Mouse (Mus musculus): ENCODE results near the gene Bud23. TPM values are rescaled to one million over a fixed set of nuclear protein-coding genes. Genes with fewer than 3 reads are reported as not detected.
"Not testable (repeated sequence)": the region's sequence is repeated elsewhere in the genome, so short reads cannot be mapped to it uniquely, and the experiment has no call there.

The Bud23 gene
- polyA plus RNA-seq, 2 experiments: 101 to 107 TPM

DNA sequence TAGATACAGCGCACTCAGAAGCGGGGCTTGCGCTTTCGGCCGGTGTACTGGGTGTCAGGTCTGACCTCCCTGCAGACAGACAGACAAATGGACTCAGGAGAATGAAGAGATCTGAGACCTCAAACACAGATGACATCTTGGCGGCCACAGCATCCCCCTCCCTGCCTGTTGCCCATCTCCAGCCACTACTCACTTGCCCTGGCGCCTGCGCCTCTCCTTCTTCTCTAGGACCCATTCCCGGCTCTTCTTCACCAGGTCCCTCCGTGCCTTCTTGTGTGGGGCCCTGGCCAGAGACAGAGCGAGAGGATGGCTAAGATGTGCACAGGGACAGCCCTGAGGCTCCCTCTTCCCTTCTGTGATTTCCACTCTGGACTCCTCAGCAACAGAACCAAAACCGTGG is 11.4 kb downstream of the Bud23 start:
- no peak for TF ChIP-seq POLR2A (IDR thresholded peaks at IDR 0.05; ENCODE audit: borderline replicate concordance, extremely low read depth, insufficient read depth, insufficient read length)
- Histone ChIP-seq H3K9ac (ENCODE audit: low read depth, low read length, severe bottlenecking) (no peak overlapping the region), H3K27me3 (ENCODE audit: control insufficient read depth, insufficient read depth, low read length) (no peaks in the 10 kb centered on the region), H3K4me3 (replicated peaks; ENCODE audit: low read length) (no peak overlapping the region), H3K4me1 (ENCODE audit: control insufficient read depth, insufficient read depth, low read length) (no peaks in the 10 kb centered on the region), H3K36me3 (ENCODE audit: control insufficient read depth, insufficient read depth, low read length) (peaks cover 76% of the 10 kb centered on the region), H3K27ac (replicated peaks; ENCODE audit: low read depth, low read length) (no peak overlapping the region), H3K4me2 (replicated peaks; ENCODE audit: low read depth, low read length, severe bottlenecking) (no peak overlapping the region), H3K9me3 (ENCODE audit: control insufficient read depth, low read length) (no peaks in the 10 kb centered on the region)
- no peak for DNase-seq (ENCODE audit: low spot score)
- no peak for ATAC-seq (ENCODE audit: low FRiP score, low read depth)
- WGBS: 92% methylated on average over 12 of the region's 12 CpGs

DNA sequence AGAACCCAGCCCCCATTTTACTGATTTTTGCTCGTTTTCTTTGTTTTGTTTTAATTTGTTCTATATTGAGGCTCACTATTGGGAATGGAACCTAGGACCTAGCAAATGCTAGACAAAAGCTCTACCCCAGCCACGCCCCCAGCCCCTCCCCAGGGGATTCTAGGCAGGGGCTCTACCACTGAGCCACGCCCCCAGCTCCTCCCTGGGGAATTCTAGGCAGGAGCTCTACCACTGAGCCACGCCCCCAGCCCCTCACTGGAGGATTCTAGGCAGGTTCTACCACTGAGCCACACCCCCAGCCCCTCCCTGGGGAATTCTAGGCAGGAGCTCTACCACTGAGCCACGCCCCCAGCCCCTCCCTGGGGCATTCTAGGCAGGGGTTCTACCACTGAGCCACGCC is 15.5 kb downstream of the Bud23 start:
- not testable (repeated sequence) for ATAC-seq (ENCODE audit: low FRiP score, low read depth); H3K9ac ChIP-seq (ENCODE audit: low read depth, low read length, severe bottlenecking); H3K27ac ChIP-seq (replicated peaks; ENCODE audit: low read depth, low read length); H3K9me3 ChIP-seq (ENCODE audit: control insufficient read depth, low read length); H3K4me1 ChIP-seq (ENCODE audit: control insufficient read depth, insufficient read depth, low read length); H3K4me3 ChIP-seq (replicated peaks; ENCODE audit: low read length); H3K27me3 ChIP-seq (ENCODE audit: control insufficient read depth, insufficient read depth, low read length); H3K4me2 ChIP-seq (replicated peaks; ENCODE audit: low read depth, low read length, severe bottlenecking); DNase-seq (ENCODE audit: low spot score)
- WGBS: 83% methylated on average over 5 of the region's 6 CpGs
- peaks cover 69% of the 10 kb centered on the region for H3K36me3 ChIP-seq (ENCODE audit: control insufficient read depth, insufficient read depth, low read length)

DNA sequence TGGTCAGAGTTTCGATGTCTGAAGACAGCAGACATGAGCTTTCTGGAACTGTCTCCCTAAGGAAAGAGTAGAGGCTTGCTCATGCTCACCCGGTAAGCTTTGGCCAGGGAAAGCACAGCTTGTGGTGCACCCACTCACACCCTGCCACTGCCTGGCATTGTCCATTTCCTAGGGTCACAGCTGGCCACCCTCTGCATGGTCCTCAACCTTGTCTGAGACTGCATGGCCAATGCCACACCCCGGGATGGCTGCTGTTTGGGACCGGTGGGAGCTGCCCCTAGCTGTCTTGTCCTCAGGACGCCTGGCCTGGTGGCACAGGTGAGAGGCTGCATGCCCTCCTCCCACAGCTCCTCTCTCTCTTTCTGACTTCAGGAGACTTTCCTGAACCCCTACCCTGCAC is 16.2 kb downstream of the Bud23 start:
- H3K36me3 ChIP-seq (ENCODE audit: control insufficient read depth, insufficient read depth, low read length): peaks cover 67% of the 10 kb centered on the region

DNA sequence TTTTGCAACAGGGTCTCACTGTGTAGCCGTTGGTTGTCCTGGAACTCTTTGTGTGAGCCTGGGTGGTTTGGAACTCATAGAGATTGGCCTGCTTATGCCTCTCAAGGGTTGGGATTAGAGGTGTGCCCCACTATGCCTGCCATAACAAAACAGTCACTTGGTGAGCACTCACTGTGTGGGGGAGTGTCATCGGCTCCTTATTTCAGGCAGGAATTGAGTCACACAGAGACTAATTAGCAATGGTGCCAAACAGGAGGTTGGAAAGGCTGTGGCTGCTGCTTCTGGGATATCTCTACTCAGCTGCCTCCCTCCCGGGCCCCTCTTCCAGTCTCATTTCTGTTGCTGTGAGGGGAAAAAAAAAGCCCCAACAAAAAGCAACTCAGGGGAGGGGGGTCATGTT is 20.2 kb downstream of the Bud23 start:
- no peaks in the 10 kb centered on the region for H3K9me3 ChIP-seq (ENCODE audit: control insufficient read depth, low read length)
- DNase-seq (ENCODE audit: low spot score) (no peak), ATAC-seq (ENCODE audit: low FRiP score, low read depth) (no peak)
- no peak for TF ChIP-seq POLR2A (IDR thresholded peaks at IDR 0.05; ENCODE audit: borderline replicate concordance, extremely low read depth, insufficient read depth, insufficient read length)
- H3K27ac ChIP-seq (replicated peaks; ENCODE audit: low read depth, low read length): no peak overlapping the region
- H3K9ac ChIP-seq (ENCODE audit: low read depth, low read length, severe bottlenecking): no peak overlapping the region
- no peak overlapping the region for H3K4me3 ChIP-seq (replicated peaks; ENCODE audit: low read length)
- H3K36me3 ChIP-seq (ENCODE audit: control insufficient read depth, insufficient read depth, low read length): peaks cover 52% of the 10 kb centered on the region
- no peak overlapping the region for H3K4me2 ChIP-seq (replicated peaks; ENCODE audit: low read depth, low read length, severe bottlenecking)
- H3K4me1 ChIP-seq (ENCODE audit: control insufficient read depth, insufficient read depth, low read length): no peaks in the 10 kb centered on the region
- H3K27me3 ChIP-seq (ENCODE audit: control insufficient read depth, insufficient read depth, low read length): no peaks in the 10 kb centered on the region
- 92% methylated on average over 3 of the region's 3 CpGs for WGBS

More for the DNA sequence above, 16.2 kb downstream of the Bud23 start:
- Histone ChIP-seq H3K27ac (replicated peaks; ENCODE audit: low read depth, low read length) (no peak overlapping the region), H3K27me3 (ENCODE audit: control insufficient read depth, insufficient read depth, low read length) (no peaks in the 10 kb centered on the region), H3K4me1 (ENCODE audit: control insufficient read depth, insufficient read depth, low read length) (no peaks in the 10 kb centered on the region), H3K4me3 (replicated peaks; ENCODE audit: low read length) (no peak overlapping the region), H3K4me2 (replicated peaks; ENCODE audit: low read depth, low read length, severe bottlenecking) (no peak overlapping the region), H3K9ac (ENCODE audit: low read depth, low read length, severe bottlenecking) (no peak overlapping the region), H3K9me3 (ENCODE audit: control insufficient read depth, low read length) (no peaks in the 10 kb centered on the region)
- DNase-seq (ENCODE audit: low spot score) (no peak), ATAC-seq (ENCODE audit: low FRiP score, low read depth) (no peak)
- TF ChIP-seq POLR2A (IDR thresholded peaks at IDR 0.05; ENCODE audit: borderline replicate concordance, extremely low read depth, insufficient read depth, insufficient read length): no peak
- 94% methylated on average over 5 of the region's 5 CpGs for WGBS

DNA sequence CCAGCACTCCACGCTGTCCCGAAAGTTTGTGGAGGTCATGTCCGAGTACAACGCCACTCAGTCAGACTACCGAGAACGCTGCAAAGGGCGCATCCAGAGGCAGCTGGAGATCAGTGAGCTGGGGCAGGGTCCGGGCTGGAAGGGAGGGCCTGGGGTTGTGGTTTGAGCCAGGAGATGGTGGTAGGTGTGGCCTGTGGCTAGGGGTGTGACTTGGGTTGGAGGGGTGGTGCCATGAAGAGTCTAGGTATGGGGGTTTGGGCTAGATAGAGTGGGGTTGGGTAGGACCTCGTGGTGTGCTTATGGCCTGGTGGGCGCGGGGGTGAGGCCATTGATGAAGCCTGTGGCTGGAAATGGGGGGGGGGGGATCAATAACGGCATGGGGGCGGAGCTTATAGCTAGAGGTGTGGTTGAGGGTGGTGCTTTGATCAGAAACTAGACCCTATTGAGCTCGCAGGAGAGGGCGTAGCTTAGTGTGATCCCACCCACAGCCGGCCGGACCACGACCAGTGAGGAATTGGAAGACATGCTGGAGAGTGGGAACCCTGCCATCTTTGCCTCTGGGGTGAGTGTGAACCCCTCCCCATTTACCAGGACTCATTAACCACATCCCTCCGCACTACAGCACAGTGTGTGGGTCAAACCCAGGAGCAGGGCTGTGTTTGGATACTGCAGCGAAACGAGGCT is 22.5 kb downstream of the Bud23 start:
- Histone ChIP-seq H3K27ac (replicated peaks; ENCODE audit: low read depth, low read length) (no peak overlapping the region), H3K27me3 (ENCODE audit: control insufficient read depth, insufficient read depth, low read length) (no peaks in the 10 kb centered on the region), H3K4me3 (replicated peaks; ENCODE audit: low read length) (no peak overlapping the region), H3K4me2 (replicated peaks; ENCODE audit: low read depth, low read length, severe bottlenecking) (no peak overlapping the region), H3K9ac (ENCODE audit: low read depth, low read length, severe bottlenecking) (no peak overlapping the region), H3K4me1 (ENCODE audit: control insufficient read depth, insufficient read depth, low read length) (no peaks in the 10 kb centered on the region), H3K36me3 (ENCODE audit: control insufficient read depth, insufficient read depth, low read length) (peaks cover 55% of the 10 kb centered on the region), H3K9me3 (ENCODE audit: control insufficient read depth, low read length) (no peaks in the 10 kb centered on the region)
- TF ChIP-seq POLR2A (IDR thresholded peaks at IDR 0.05; ENCODE audit: borderline replicate concordance, extremely low read depth, insufficient read depth, insufficient read length): no peak
- DNase-seq (ENCODE audit: low spot score) (no peak), ATAC-seq (ENCODE audit: low FRiP score, low read depth) (no peak)
- 32% methylated on average over 21 of the region's 21 CpGs for WGBS

GRCm38 (mm10) chr5:135040777-135041176 is 24.0 kb downstream of the Bud23 start:
- Histone ChIP-seq H3K27ac (replicated peaks; ENCODE audit: low read depth, low read length) (no peak overlapping the region), H3K4me3 (replicated peaks; ENCODE audit: low read length) (no peak overlapping the region), H3K36me3 (ENCODE audit: control insufficient read depth, insufficient read depth, low read length) (peaks cover 49% of the 10 kb centered on the region), H3K9ac (ENCODE audit: low read depth, low read length, severe bottlenecking) (no peak overlapping the region), H3K4me2 (replicated peaks; ENCODE audit: low read depth, low read length, severe bottlenecking) (no peak overlapping the region), H3K9me3 (ENCODE audit: control insufficient read depth, low read length) (no peaks in the 10 kb centered on the region), H3K4me1 (ENCODE audit: control insufficient read depth, insufficient read depth, low read length) (no peaks in the 10 kb centered on the region), H3K27me3 (ENCODE audit: control insufficient read depth, insufficient read depth, low read length) (no peaks in the 10 kb centered on the region)
- TF ChIP-seq POLR2A (IDR thresholded peaks at IDR 0.05; ENCODE audit: borderline replicate concordance, extremely low read depth, insufficient read depth, insufficient read length): no peak
- no peak for DNase-seq (ENCODE audit: low spot score)
- ATAC-seq (ENCODE audit: low FRiP score, low read depth): no peak
- WGBS: 77% methylated on average over 11 of the region's 11 CpGs

Data from limb, embryonic 14.5 days (tissue).